Mouse (Mus musculus) urinary bladder, adult 18-20 months (tissue): ENCODE data around the gene Tmem40.

ENCODE experiments used
- DNase-seq, 2 experiments: peaks; one replicate each; pipeline ENCODE4 v3.0.0; 2022; ENCODE audit warnings: low spot score in 2 of 2, mixed read lengths in 2 of 2

The Tmem40 gene

GRCm38 (mm10) chr6:115701302-115701701 lies 60.9 kb downstream of the Tmem40 start:
- no peak for DNase-seq

- no peak for DNase-seq
These were observed 61.4 kb downstream of the Tmem40 start for GRCm38 (mm10) chr6:115700778-115701177.

GRCm38 (mm10) chr6:115698699-115699098 lies 63.5 kb downstream of the Tmem40 start:
- DNase-seq, result no peak

- no peak for DNase-seq
These were observed 64.3 kb downstream of the Tmem40 start for GRCm38 (mm10) chr6:115697739-115698558.

- DNase-seq, result no peak
These were observed 65.4 kb downstream of the Tmem40 start for GRCm38 (mm10) chr6:115696707-115697215.

GRCm38 (mm10) chr6:115695124-115695523 lies 67.1 kb downstream of the Tmem40 start:
- DNase-seq, result no peak

- DNase-seq, result no peak
These were observed 67.8 kb downstream of the Tmem40 start for GRCm38 (mm10) chr6:115694441-115694842.

- no peak for DNase-seq
These were observed 69.1 kb downstream of the Tmem40 start for GRCm38 (mm10) chr6:115692963-115693730.

- no peak for DNase-seq
These were observed 69.9 kb downstream of the Tmem40 start for GRCm38 (mm10) chr6:115692163-115692950.

GRCm38 (mm10) chr6:115690105-115690504 lies 72.1 kb downstream of the Tmem40 start:
- DNase-seq, result no peak

- no peak for DNase-seq
These were observed 73.6 kb downstream of the Tmem40 start for GRCm38 (mm10) chr6:115688589-115688988.

GRCm38 (mm10) chr6:115687753-115688152 lies 74.5 kb downstream of the Tmem40 start:
- DNase-seq, result no peak

- DNase-seq, result no peak
These were observed 77.2 kb downstream of the Tmem40 start for GRCm38 (mm10) chr6:115684851-115685646.

GRCm38 (mm10) chr6:115684271-115684670 lies 77.9 kb downstream of the Tmem40 start:
- no peak for DNase-seq

- no peak for DNase-seq
These were observed 81.1 kb downstream of the Tmem40 start for GRCm38 (mm10) chr6:115681066-115681465.
